Mouse (Mus musculus): ENCODE data around the gene Nfe2. TPM values are rescaled to one million over a fixed set of nuclear protein-coding genes. Genes with fewer than 3 reads are reported as not detected.
A peak's percentile ranks its signal among the peaks of the same experiment; 100 is the strongest.

The Nfe2 gene
- total RNA-seq, 1 experiment from 2014 or later, result 195 TPM

DNA sequence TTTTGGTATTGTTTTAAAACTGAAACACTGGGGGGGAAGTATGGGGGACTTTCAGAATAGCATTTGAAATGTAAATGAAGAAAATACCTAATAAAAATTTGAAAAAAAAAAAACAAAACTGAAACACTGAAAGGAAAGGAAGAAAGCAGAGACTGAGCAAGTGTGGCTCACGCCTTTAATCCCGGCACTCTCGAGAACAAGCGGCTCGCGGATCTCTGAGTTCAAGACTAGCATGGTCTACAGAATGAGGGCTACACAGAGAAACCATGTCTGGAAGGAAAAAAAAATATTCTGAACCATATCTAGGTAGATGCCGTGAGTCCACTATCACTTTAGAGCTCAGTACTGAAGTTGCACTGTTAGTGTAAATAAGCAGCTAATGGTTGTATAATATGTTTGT, 20.9 kb downstream of the Nfe2 start:
- ATAC-seq (ENCODE audit: extremely low read depth, insufficient number of reproducible peaks, low FRiP score, poor library complexity, severe bottlenecking), result no peak

GRCm38 (mm10) chr15:103233119-103233518, 25.1 kb downstream of the Nfe2 start:
- ATAC-seq (ENCODE audit: extremely low read depth, insufficient number of reproducible peaks, low FRiP score, poor library complexity, severe bottlenecking), result no peak

DNA sequence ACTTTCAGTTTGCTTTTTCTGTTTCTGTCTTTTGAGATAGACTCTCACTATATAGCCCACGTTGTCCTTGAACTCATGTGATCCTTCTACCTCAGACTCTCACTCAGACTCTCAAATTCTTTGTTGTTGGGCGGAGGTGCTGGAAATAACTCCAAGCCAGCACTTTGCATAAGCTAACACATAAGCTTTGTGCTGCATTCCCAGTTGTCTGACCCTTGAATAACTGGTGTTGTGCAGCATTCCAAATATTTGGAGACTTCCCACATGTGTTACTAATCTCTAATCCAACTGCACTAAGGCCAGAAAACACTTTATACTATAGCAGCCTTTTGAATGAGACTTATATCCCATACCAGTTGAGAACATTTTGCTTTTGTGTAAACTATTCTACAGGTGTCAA, 29.3 kb downstream of the Nfe2 start:
- no peak for ATAC-seq (ENCODE audit: extremely low read depth, insufficient number of reproducible peaks, low FRiP score, poor library complexity, severe bottlenecking)

- no peak for ATAC-seq (ENCODE audit: extremely low read depth, insufficient number of reproducible peaks, low FRiP score, poor library complexity, severe bottlenecking)
Observed at GRCm38 (mm10) chr15:103227572-103227971, 30.6 kb downstream of the Nfe2 start.

- no peak for ATAC-seq (ENCODE audit: extremely low read depth, insufficient number of reproducible peaks, low FRiP score, poor library complexity, severe bottlenecking)
Observed at GRCm38 (mm10) chr15:103227022-103227421, 31.2 kb downstream of the Nfe2 start.

GRCm38 (mm10) chr15:103224161-103224560, 34.0 kb downstream of the Nfe2 start:
- no peak for ATAC-seq (ENCODE audit: extremely low read depth, insufficient number of reproducible peaks, low FRiP score, poor library complexity, severe bottlenecking)

DNA sequence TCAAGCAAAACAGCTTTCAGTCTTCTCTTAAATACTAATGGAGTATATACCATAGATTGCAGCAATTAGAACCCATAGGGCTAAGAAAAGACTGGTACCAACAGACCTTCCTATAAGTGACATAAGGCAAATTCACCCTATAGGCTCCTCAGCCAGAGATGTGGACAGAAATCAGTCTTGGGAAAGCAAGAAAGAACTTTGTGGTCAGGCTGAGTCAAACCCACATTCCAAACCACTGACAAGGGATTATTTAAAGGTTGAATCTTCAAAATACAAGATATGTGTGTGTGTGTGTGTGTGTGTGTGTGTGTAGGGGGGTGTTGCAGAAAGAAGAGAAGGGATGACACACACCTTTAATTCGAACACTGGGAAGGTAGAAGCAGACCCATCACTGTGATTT, 36.8 kb downstream of the Nfe2 start:
- ATAC-seq (ENCODE audit: extremely low read depth, insufficient number of reproducible peaks, low FRiP score, poor library complexity, severe bottlenecking), result no peak

DNA sequence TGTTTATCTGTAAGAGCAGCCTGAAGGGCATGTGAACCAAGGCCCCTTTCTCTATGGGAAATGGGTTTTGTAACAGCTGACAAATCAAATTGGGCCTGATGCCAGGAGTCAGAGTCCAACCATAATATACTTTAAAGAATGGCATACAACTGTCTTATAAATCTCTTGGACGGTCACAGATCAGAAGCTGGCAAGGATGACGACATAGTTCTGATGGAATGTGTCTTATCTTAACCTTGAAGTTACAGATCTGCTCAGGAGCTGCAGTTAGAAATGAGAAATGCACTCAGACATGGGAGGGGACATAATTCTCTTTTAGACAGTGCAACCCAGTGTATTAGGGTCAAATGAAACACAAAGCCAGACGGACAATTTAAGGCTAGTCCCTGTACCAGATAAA, 37.4 kb downstream of the Nfe2 start:
- no peak for ATAC-seq (ENCODE audit: extremely low read depth, insufficient number of reproducible peaks, low FRiP score, poor library complexity, severe bottlenecking)

DNA sequence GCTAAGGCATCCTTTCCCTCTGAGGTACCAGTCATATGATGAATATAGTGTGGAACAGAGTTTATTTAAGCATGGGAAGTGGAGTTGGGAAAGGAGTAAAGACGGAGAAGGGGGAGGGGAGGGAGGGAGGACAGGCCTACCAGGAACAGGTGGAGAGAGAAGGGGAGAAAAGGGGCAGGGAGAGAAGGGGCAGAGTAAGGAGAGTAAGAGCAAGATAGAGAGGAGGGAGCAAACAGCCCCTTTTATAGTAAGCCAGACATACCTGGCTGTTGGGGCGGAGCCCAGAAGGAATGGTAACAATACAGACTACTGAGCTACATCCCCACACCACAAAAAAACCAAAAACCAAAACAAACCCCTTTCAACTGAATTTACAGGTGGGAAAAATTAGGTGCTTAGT, 42.2 kb downstream of the Nfe2 start:
- no peak for ATAC-seq (ENCODE audit: extremely low read depth, insufficient number of reproducible peaks, low FRiP score, poor library complexity, severe bottlenecking)

DNA sequence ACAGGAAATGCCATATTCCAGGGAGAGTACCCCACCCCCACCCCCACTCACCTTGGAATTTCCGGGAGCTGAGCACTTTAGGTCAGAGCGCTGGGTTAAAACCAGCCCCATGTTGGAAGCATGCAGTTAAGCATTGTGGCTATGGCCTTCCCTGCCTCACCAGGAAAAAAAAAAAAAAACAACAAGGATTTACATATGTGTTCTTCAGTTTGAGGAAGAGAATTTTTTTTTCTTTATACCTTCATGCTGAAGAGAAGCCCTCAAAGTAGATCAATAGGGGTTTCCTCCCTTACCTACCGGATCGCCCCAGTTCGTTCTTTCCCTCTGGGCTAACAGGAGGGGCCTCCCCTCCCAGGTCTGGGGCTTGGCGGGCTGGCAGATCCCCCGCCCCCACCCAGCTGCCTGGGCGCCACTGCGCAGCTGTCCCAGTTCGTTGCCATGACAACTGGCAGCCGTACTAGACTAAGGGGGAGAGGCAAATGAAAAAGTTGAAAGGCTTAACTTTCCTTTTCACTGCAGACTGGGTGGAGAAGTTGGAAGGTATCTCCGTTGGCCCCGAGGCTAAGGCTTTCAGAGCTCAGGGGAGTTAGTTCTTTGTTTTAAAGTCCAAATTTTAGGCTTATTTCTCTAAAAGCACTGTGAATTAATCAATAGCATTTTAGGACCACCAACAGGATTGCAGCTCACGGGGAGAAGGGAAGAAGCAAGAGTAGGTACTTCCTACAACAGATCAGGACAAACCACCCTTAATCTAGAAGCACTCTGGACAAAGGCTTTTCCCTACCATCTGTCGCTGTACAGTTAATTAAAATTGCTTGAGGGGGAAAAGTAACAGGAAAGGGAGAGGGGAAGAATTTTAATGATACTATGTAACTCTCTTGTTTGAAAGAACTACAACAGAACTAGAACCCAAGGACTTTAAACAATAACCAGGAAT, 43.0 kb downstream of the Nfe2 start:
- ATAC-seq (ENCODE audit: extremely low read depth, insufficient number of reproducible peaks, low FRiP score, poor library complexity, severe bottlenecking), result peak; percentile 55

DNA sequence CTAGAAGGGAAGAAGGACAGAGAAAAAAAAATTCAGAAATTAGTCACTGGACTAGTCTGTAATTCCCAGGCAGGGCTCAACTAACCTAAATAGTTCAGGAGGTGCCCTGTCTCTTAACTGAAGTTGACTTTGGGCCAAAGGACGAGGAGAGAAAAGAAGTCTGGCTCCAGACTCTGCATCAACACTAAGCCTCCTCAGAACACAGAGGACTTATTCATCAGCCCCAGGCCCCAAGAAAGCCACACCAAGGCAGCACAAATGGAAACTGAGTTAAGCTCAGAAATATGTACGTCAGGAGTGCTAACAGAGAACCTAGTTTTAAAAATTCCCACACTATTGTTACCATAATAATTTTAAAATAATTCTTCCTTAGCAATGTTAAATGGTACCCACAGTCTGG, 44.1 kb downstream of the Nfe2 start:
- no peak for ATAC-seq (ENCODE audit: extremely low read depth, insufficient number of reproducible peaks, low FRiP score, poor library complexity, severe bottlenecking)

DNA sequence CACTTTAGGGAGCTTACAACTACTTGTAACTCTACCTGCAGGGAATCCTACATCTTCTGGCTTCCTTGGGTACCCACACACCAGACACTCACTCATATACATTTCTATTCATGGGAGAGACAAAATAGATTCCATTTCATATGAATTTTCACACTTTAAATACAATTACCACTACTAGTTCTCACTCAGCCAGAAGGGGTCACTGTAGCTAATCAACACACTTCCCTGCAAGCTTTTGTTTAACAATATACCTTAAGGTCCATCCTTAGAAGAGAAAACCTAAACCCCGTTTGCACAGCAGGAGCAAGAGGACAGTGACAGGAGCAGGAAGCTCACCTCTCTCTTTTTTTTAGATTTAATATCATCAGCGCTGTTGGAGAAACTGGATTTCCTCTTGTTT, 53.0 kb downstream of the Nfe2 start:
- 0 out of 2 replicates have a peak, but pooled peaks have one; percentile 16 for ATAC-seq (ENCODE audit: extremely low read depth, insufficient number of reproducible peaks, low FRiP score, poor library complexity, severe bottlenecking)

GRCm38 (mm10) chr15:103202088-103202793, 56.0 kb downstream of the Nfe2 start:
- no peak for ATAC-seq (ENCODE audit: extremely low read depth, insufficient number of reproducible peaks, low FRiP score, poor library complexity, severe bottlenecking)

Other genes starting within 250 kb of the Nfe2 start
- gene Hoxc4, start 239.5 kb downstream of the Nfe2 start, total RNA-seq (2017), result not detected in 2 replicates
- gene Smug1, start 91.3 kb downstream of the Nfe2 start, total RNA-seq (2017), result 5.5 and 8.1 TPM in 2 replicates
- gene Cbx5, start 18.6 kb downstream of the Nfe2 start, total RNA-seq (2017), result 22.6 and 25.5 TPM in 2 replicates
- 345 and 352 TPM in 2 replicates for gene Hnrnpa1, start 18.0 kb downstream of the Nfe2 start, total RNA-seq (2017)
- gene Copz1, start 14.3 kb upstream of the Nfe2 start, total RNA-seq (2017), result 47.4 and 48.1 TPM in 2 replicates
- 0.49 TPM in 1 of 2 replicates, not detected in the other for gene Gpr84, start 52.2 kb upstream of the Nfe2 start, total RNA-seq (2017)
- gene Zfp385a, start 81.7 kb upstream of the Nfe2 start, total RNA-seq (2017), result 1.9 and 3.1 TPM in 2 replicates
- 11.8 and 15.2 TPM in 2 replicates for gene Itga5, start 108.4 kb upstream of the Nfe2 start, total RNA-seq (2017)
- 1.1 TPM in 1 of 2 replicates, not detected in the other for gene Gtsf1, start 172.1 kb upstream of the Nfe2 start, total RNA-seq (2017)
- gene Gtsf2, start 190.1 kb upstream of the Nfe2 start, total RNA-seq (2017), result not detected in 2 replicates
- 360 and 385 TPM in 2 replicates for gene Nckap1l, start 195.4 kb upstream of the Nfe2 start, total RNA-seq (2017)
- gene Pde1b, start 244.6 kb upstream of the Nfe2 start, total RNA-seq (2017), result 68.0 and 76.0 TPM in 2 replicates

All from neutrophil, adult 5-6 weeks (primary cell).